Mouse (Mus musculus) liver, embryonic 11.5 days (tissue): ENCODE measurements around the gene Afmid. TPM values are rescaled to one million over a fixed set of nuclear protein-coding genes. Genes with fewer than 3 reads are reported as not detected.

Source experiments
- ATAC-seq: fragments of 200-750 bp; cut with Nextera tagmentation; replicated peaks from 2 replicates; pipeline ENCODE4 v1.8.0; 2017; ENCODE audit warnings: moderate number of reproducible peaks, mild to moderate bottlenecking, moderate TSS enrichment, moderate library complexity; ENCODE audit not compliant: low FRiP score
- DNase-seq: peaks from one replicate; pipeline ENCODE4 v3.0.0-alpha.2; 2017; ENCODE audit warnings: low spot score
- H3K27ac ChIP-seq: fragments of 300-500 bp; sonication (generic); 2 replicates; pipeline ENCODE4 v1.5.1; 2014; ENCODE audit warnings: mild to moderate bottlenecking, low read depth, low read length, control low read depth
- H3K27me3 ChIP-seq: fragments of 300-500 bp; sonication (generic); replicated peaks from 2 replicates; pipeline ENCODE4 v1.6.1; 2014; ENCODE audit warnings: low read length, mixed read lengths; ENCODE audit not compliant: control insufficient read depth, insufficient read depth
- H3K36me3 ChIP-seq: fragments of 300-500 bp; sonication (generic); 2 replicates; pipeline ENCODE4 v1.6.1; 2014; ENCODE audit warnings: mild to moderate bottlenecking, low read length, moderate library complexity, mixed read lengths; ENCODE audit not compliant: control insufficient read depth, insufficient read depth
- H3K4me1 ChIP-seq: fragments of 300-500 bp; sonication (generic); replicated peaks from 2 replicates; pipeline ENCODE4 v1.6.1; 2014; ENCODE audit warnings: low read length, mixed read lengths; ENCODE audit not compliant: control insufficient read depth, insufficient read depth
- H3K4me2 ChIP-seq: fragments of 300-500 bp; sonication (generic); 2 replicates; pipeline ENCODE4 v1.6.1; 2014; ENCODE audit warnings: mild to moderate bottlenecking, control low read depth, moderate library complexity
- H3K4me3 ChIP-seq: fragments of 300-500 bp; sonication (generic); 2 replicates; pipeline ENCODE4 v1.5.1; 2014; ENCODE audit warnings: low read depth, low read length, control low read depth
- H3K9ac ChIP-seq: fragments of 300-500 bp; sonication (generic); 2 replicates; pipeline ENCODE4 v1.6.1; 2014; ENCODE audit warnings: low read depth, low read length, control low read depth
- H3K9me3 ChIP-seq: fragments of 300-500 bp; sonication (generic); 2 replicates; pipeline ENCODE4 v1.6.1; 2016; ENCODE audit warnings: low read length, inconsistent platforms, mixed read lengths; ENCODE audit not compliant: control insufficient read depth
- WGBS: fragments of 180-500 bp; shearing (Covaris S2); extraction: QIAGEN DNeasy Blood & Tissue Kit; methylation state at CpG from one replicate; pipeline ENCODE4 v1.1.7; 2014; 5-methylcytosine and 5-hydroxymethylcytosine counted together
- polyA plus RNA-seq: library from polyadenylated mRNA; unstranded; fragments of >200 nt; fragmentation: Nextera tagmentation; extraction: Ambion mirVana; gene quantifications from 2 replicates; pipeline ENCODE4 v1.2.1, GENCODE M21; 2014

The Afmid gene
- polyA plus RNA-seq, 1 experiment from 2014 or later: 8.4 TPM

DNA sequence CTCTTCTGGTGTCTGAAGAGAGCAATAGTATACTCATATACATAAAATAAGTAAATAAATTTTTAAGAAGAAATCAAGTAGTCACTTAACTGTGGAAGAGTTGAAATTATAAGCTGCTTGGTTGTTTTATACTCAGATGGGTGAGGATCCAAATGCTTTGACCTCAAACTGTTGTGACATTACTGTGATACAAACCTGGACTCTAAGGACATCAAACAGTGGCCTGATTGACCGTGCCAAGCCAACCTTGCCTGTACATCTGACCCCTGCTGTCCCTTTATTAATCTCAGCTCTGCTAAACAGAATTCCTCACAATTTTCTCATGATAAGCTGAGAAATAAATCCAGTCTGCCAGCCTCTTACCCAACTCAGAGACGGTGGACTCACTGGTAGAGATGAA lies 19.9 kb downstream of the Afmid start:
- no peaks in the 10 kb centered on the region for H3K9me3 ChIP-seq
- ATAC-seq: no peak
- WGBS: 74% methylated on average over 2 of the region's 2 CpGs
- H3K36me3 ChIP-seq: no peaks in the 10 kb centered on the region
- no peaks in the 10 kb centered on the region for H3K27me3 ChIP-seq
- 0 out of 2 replicates have a peak overlapping the region, but pooled peaks have one; percentile 4 for H3K27ac ChIP-seq
- H3K4me2 ChIP-seq: no peak overlapping the region
- no peak overlapping the region for H3K4me3 ChIP-seq
- DNase-seq: no peak
- H3K9ac ChIP-seq: no peak overlapping the region
- H3K4me1 ChIP-seq: peaks cover 27% of the 10 kb centered on the region

DNA sequence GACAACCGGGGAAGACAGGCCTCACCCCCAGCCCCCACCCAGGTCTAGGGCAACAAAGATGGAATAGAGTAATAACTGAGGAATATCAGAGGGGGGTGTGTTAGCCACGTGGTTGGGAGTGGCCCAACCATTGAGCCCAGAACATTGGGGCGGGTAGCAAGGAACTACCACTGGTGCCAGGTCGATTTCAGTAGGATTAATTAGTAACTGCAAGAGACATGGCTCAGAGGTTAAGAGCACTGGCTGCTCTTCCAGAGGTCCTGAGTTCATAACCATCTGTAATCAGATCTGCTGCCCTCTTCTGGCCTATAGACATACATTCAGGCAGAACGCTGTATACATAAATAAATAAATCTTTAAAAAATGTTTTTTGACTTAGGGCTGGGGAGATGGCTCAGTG lies 20.9 kb downstream of the Afmid start:
- no peak overlapping the region for H3K4me2 ChIP-seq
- no peak overlapping the region for H3K9ac ChIP-seq
- H3K4me3 ChIP-seq: no peak overlapping the region
- H3K27me3 ChIP-seq: no peaks in the 10 kb centered on the region
- H3K27ac ChIP-seq: peak overlapping the region; percentile 49; the same call in 1 of the 2 replicates
- WGBS: 49% methylated on average over 5 of the region's 5 CpGs
- peaks cover 23% of the 10 kb centered on the region for H3K4me1 ChIP-seq
- H3K36me3 ChIP-seq: peaks cover 1% of the 10 kb centered on the region; the same call in 1 of the 2 replicates
- H3K9me3 ChIP-seq: no peaks in the 10 kb centered on the region
- no peak for ATAC-seq
- no peak for DNase-seq

DNA sequence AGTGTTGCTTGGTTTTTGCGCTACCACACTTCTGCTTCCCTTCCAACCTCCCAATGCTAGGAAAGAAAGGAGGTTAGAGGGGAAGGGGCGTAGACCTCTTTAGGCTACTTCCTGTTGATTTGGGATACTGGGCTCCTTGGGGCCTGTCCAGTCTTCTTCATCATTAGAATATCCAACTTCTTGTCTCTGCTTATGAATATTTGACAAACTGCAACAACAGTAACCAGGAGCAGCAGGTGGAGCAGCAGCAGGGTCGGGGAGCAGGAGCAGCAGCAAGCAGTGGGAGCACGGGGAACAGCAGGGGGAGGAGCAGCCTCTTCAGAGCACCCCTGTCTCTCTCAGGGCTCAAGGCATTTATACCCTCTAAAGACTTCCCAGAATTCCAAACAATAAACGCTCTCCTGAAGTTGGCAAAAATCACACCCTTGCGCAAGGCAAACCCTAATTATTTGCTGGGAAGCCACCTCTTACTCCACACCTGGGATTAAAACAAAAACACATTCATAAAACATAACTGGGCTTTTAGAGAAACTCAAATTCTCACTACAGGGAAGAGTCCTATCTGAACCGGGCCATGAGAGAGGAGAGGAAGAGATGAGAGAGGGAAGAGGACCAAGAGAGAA lies 22.0 kb downstream of the Afmid start:
- peak overlapping the region; percentile 92 for H3K27ac ChIP-seq
- H3K9me3 ChIP-seq: no peaks in the 10 kb centered on the region
- no peak for DNase-seq
- H3K9ac ChIP-seq: peak overlapping the region; percentile 84; the same call in 1 of the 2 replicates
- peak overlapping the region; percentile 86; the same call in 1 of the 2 replicates for H3K4me3 ChIP-seq
- ATAC-seq: no peak
- peaks cover 10% of the 10 kb centered on the region for H3K36me3 ChIP-seq
- peaks cover 23% of the 10 kb centered on the region for H3K4me1 ChIP-seq
- H3K4me2 ChIP-seq: peak overlapping the region; percentile 70
- WGBS: 75% methylated on average over 7 of the region's 7 CpGs
- H3K27me3 ChIP-seq: no peaks in the 10 kb centered on the region

DNA sequence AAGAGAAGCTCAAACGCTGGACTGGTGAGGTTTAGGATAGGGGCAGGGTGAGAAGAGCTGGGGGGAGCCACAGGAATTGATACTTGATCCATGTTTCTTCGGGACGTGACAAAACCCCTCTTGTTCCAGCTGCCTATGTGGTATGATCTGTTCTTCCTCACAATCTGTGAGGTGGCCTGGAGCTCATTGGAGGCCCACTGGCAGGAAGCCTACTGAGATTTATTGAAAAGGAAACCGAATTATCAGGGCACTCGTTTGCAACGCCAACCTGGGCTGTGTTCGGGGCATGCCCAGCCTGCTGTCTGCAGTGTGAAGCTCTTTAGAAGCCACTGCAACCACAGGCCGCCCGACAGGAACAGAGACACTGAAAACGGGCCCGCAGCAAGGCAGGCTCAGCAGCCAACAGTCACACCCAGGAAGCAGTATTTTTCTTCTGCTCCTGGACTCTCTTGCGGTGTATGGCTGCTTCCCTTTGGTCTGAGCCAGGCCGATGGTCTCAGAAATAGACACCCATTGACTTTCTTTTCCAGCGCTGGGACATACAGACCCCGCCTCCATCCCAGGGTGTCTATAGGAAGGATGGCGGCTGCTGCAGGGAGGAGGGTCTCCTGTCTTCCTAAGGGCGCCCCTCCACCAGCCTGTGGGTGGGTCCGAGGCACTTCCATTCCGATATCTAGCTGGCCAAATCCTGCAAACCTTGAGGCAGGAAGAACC lies 22.7 kb downstream of the Afmid start:
- peak overlapping the region; percentile 92 for H3K27ac ChIP-seq
- H3K9ac ChIP-seq: peak overlapping the region; percentile 84
- DNase-seq: no peak
- 10% methylated on average over 19 of the region's 19 CpGs for WGBS
- peaks cover 23% of the 10 kb centered on the region for H3K4me1 ChIP-seq
- H3K36me3 ChIP-seq: peaks cover 17% of the 10 kb centered on the region
- H3K9me3 ChIP-seq: no peaks in the 10 kb centered on the region
- no peaks in the 10 kb centered on the region for H3K27me3 ChIP-seq
- H3K4me2 ChIP-seq: peak overlapping the region; percentile 70
- peak; percentile 54 for ATAC-seq
- peak overlapping the region; percentile 86 for H3K4me3 ChIP-seq

DNA sequence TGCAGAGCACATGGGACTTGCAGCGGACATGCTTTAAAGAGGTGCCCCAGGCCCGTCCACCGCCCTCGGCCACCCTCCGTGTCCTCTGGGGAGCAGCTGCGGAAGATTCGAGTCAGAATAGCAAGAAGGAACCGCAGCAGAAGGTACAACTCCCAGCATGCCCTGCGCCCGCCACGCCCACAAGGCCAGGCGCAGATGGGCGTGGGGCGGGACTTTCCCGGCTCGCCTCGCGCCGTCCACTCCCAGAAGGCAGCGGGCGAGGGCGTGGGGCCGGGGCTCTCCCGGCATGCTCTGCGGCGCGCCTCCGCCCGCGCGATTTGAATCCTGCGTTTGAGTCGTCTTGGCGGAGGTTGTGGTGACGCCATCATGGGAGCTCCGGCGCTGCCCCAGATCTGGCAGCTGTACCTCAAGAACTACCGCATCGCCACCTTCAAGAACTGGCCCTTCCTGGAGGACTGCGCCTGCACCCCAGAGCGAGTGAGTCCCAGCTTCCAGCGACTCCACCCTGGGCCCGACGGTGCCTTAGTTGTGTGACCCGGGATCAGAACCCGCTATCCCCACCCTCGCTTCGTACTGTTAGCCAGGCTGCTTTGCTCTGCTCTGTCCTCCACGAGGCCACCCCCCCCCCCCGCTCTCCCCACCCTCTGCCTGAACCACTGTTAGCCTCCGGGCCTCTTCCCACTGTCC lies 23.4 kb downstream of the Afmid start, which contains the start of gene Birc5:
Birc5 (plus strand) TSS at position 267 of the 687 bp plus-strand sequence.
- peak within 1 kb of the TSS; percentile 86 for H3K4me3 ChIP-seq
- H3K9ac ChIP-seq: peak within 1 kb of the TSS; percentile 91
- peak within 1 kb of the TSS; percentile 70 for H3K4me2 ChIP-seq
- under 1% methylated on average over 50 of the region's 51 CpGs for WGBS
- peaks cover 21% of the 10 kb centered on the region for H3K36me3 ChIP-seq
- H3K9me3 ChIP-seq: no peaks in the 10 kb centered on the region
- H3K27ac ChIP-seq: peak within 1 kb of the TSS; percentile 92
- DNase-seq (peak; percentile 97), ATAC-seq (peak; percentile 90)
- H3K27me3 ChIP-seq: no peaks in the 10 kb centered on the region
- peaks cover 23% of the 10 kb centered on the region for H3K4me1 ChIP-seq

DNA sequence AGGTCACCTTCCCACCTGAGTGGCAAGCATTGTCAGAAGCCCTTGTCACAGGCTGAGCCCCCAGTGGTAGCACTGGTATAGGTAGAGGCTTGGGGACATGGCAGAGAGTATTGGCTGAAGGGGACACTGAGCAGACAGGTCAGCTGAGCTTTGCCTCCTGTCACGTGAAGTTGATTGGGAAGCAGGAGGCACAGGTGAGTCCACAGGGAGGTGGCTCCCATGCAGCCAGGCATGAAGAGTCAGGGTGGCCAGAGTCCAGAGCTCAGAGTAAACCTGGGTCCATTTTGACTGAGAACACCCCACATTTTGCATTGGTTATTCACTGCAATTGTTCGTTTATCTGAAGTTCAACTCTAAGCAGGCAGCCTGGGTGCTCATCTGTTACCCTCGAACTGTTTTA lies 27.2 kb downstream of the Afmid start:
- H3K9me3 ChIP-seq: no peaks in the 10 kb centered on the region
- no peak for DNase-seq
- H3K4me3 ChIP-seq: no peak overlapping the region
- WGBS: 93% methylated on average over 3 of the region's 3 CpGs
- no peak overlapping the region for H3K27ac ChIP-seq
- peaks cover 51% of the 10 kb centered on the region for H3K36me3 ChIP-seq
- ATAC-seq: no peak
- peaks cover 9% of the 10 kb centered on the region for H3K4me1 ChIP-seq
- H3K9ac ChIP-seq: no peak overlapping the region
- no peaks in the 10 kb centered on the region for H3K27me3 ChIP-seq
- H3K4me2 ChIP-seq: no peak overlapping the region

DNA sequence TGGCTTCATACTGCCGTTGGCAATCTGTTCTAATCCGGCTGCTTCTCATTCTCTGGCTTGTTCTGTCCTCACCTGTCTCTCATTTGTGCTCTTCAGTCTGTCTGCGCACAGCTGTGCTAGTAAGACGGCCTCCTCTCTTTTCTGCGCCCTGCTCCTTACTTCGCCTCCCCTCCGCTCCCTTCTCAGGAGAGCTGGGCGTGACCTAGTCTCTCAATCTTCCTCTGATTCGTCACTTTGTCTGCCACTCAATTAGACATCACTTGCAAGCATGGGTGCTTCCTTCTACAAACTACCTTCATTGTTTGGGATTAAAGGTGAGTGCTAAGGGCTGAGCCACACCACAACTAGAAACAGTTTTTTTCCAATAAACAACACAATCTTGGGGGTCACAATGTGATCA lies 28.5 kb downstream of the Afmid start:
- Histone ChIP-seq H3K4me3 (no peak overlapping the region), H3K27ac (no peak overlapping the region), H3K4me1 (peaks cover 5% of the 10 kb centered on the region), H3K9ac (no peak overlapping the region), H3K36me3 (peaks cover 51% of the 10 kb centered on the region), H3K9me3 (no peaks in the 10 kb centered on the region), H3K27me3 (peaks cover 8% of the 10 kb centered on the region), H3K4me2 (no peak overlapping the region)
- no peak for ATAC-seq
- no peak for DNase-seq
- WGBS: 92% methylated on average over 9 of the region's 9 CpGs

DNA sequence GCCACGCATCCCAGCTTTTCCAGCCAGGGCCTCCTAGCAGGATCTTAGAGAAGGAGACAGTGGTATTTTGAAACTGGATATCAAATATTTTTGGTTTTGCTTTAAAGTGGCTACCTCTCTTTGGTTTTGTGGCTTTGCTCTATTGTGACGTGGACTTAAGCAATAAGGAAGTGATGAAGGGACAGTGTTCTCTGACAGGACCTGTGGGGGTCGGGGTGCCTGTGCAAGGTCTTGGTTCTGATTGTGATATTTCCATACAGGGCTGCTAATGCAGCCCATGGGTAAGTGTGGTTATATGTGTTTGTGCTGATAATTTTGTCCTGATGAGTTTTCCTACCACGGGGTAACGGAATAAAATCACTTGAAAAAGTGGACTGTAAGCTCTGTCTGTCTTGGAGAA lies 29.6 kb downstream of the Afmid start:
- Histone ChIP-seq H3K4me3 (no peak overlapping the region), H3K4me2 (no peak overlapping the region), H3K4me1 (peaks cover 7% of the 10 kb centered on the region), H3K36me3 (peaks cover 51% of the 10 kb centered on the region), H3K27ac (no peak overlapping the region), H3K9me3 (no peaks in the 10 kb centered on the region), H3K27me3 (peaks cover 19% of the 10 kb centered on the region), H3K9ac (no peak overlapping the region)
- no peak for DNase-seq
- ATAC-seq: no peak
- WGBS: 92% methylated on average over 5 of the region's 5 CpGs
